Mouse (Mus musculus) heart, embryonic 15.5 days (tissue): Measurements from ENCODE around the gene Nfix. TPM values are rescaled to one million over a fixed set of nuclear protein-coding genes. Genes with fewer than 3 reads are reported as not detected.

Source experiments
- ATAC-seq: fragments of 200-750 bp; cut with Nextera tagmentation; replicated peaks from 2 replicates; pipeline ENCODE4 v1.8.0; 2017; ENCODE audit warnings: low read depth, moderate TSS enrichment; ENCODE audit not compliant: insufficient number of reproducible peaks, insufficient read depth, low FRiP score
- H3K27ac ChIP-seq: fragments of 300-500 bp; sonication (generic); 2 replicates; pipeline ENCODE4 v1.5.1; 2015; ENCODE audit warnings: mild to moderate bottlenecking, inconsistent platforms
- H3K27me3 ChIP-seq: fragments of 300-500 bp; sonication (generic); 2 replicates; pipeline ENCODE4 v1.6.1; 2015; ENCODE audit warnings: inconsistent platforms
- H3K36me3 ChIP-seq: fragments of 300-500 bp; sonication (generic); 2 replicates; pipeline ENCODE4 v1.6.1; 2015; ENCODE audit warnings: mild to moderate bottlenecking, inconsistent platforms
- H3K4me1 ChIP-seq: fragments of 300-500 bp; sonication (generic); replicated peaks from 2 replicates; pipeline ENCODE4 v1.6.1; 2015; ENCODE audit warnings: inconsistent platforms
- H3K4me2 ChIP-seq: fragments of 300-500 bp; sonication (generic); 2 replicates; pipeline ENCODE4 v1.6.1; 2015; ENCODE audit warnings: inconsistent platforms, mild to moderate bottlenecking, moderate library complexity
- H3K4me3 ChIP-seq: fragments of 300-500 bp; sonication (generic); 2 replicates; pipeline ENCODE4 v1.5.1; 2015; ENCODE audit warnings: mild to moderate bottlenecking, inconsistent platforms
- H3K9ac ChIP-seq: fragments of 300-500 bp; sonication (generic); 2 replicates; pipeline ENCODE4 v1.6.1; 2015; ENCODE audit warnings: mild to moderate bottlenecking, inconsistent platforms
- H3K9me3 ChIP-seq: fragments of 300-500 bp; sonication (generic); replicated peaks from 2 replicates; pipeline ENCODE4 v1.6.1; 2016; ENCODE audit warnings: inconsistent platforms
- WGBS: fragments of 180-500 bp; shearing (Covaris S2); methylation state at CpG from one replicate; pipeline ENCODE4 v1.1.7; 2015; ENCODE audit warnings: mixed read lengths; 5-methylcytosine and 5-hydroxymethylcytosine counted together
- polyA plus RNA-seq: library from polyadenylated mRNA; unstranded; fragments of >200 nt; fragmentation: Nextera tagmentation; extraction: Ambion mirVana; gene quantifications from 2 replicates; pipeline ENCODE4 v1.2.1, GENCODE M21; 2015

Gene Nfix
- polyA plus RNA-seq, 1 experiment from 2014 or later: 15.0 TPM

GRCm38 (mm10) chr8:84793134-84793533, 7.0 kb downstream of the Nfix start:
- H3K9me3 ChIP-seq: no peaks in the 10 kb centered on the region
- no peak overlapping the region for H3K4me2 ChIP-seq
- peaks cover 3% of the 10 kb centered on the region; the same call in 1 of the 2 replicates for H3K36me3 ChIP-seq
- no peak overlapping the region for H3K4me3 ChIP-seq
- H3K9ac ChIP-seq: no peak overlapping the region
- no peak for ATAC-seq
- peaks cover 56% of the 10 kb centered on the region for H3K27me3 ChIP-seq
- 87% methylated on average over 9 of the region's 9 CpGs for WGBS
- H3K27ac ChIP-seq: no peak overlapping the region
- peaks cover 66% of the 10 kb centered on the region for H3K4me1 ChIP-seq

- Histone ChIP-seq H3K9me3 (no peaks in the 10 kb centered on the region), H3K27me3 (peaks cover 56% of the 10 kb centered on the region), H3K27ac (no peak overlapping the region), H3K4me1 (peaks cover 60% of the 10 kb centered on the region), H3K9ac (no peak overlapping the region), H3K36me3 (peaks cover 3% of the 10 kb centered on the region; the same call in 1 of the 2 replicates), H3K4me3 (no peak overlapping the region), H3K4me2 (no peak overlapping the region)
- ATAC-seq: no peak
- 66% methylated on average over 12 of the region's 12 CpGs for WGBS
These were observed 7.7 kb downstream of the Nfix start for GRCm38 (mm10) chr8:84792429-84792947.

GRCm38 (mm10) chr8:84790537-84790936, 9.6 kb downstream of the Nfix start:
- 55% methylated on average over 2 of the region's 2 CpGs for WGBS
- Histone ChIP-seq H3K27me3 (peaks cover 56% of the 10 kb centered on the region), H3K4me1 (peaks cover 68% of the 10 kb centered on the region), H3K4me3 (no peak overlapping the region), H3K27ac (no peak overlapping the region), H3K9me3 (no peaks in the 10 kb centered on the region), H3K36me3 (no peaks in the 10 kb centered on the region), H3K9ac (no peak overlapping the region), H3K4me2 (no peak overlapping the region)
- no peak for ATAC-seq

- WGBS: 71% methylated on average over 9 of the region's 9 CpGs
- H3K27me3 ChIP-seq: peaks cover 61% of the 10 kb centered on the region
- ATAC-seq: no peak
- H3K4me1 ChIP-seq: peaks cover 69% of the 10 kb centered on the region
- no peaks in the 10 kb centered on the region for H3K9me3 ChIP-seq
- H3K27ac ChIP-seq: no peak overlapping the region
- no peak overlapping the region for H3K4me2 ChIP-seq
- H3K9ac ChIP-seq: no peak overlapping the region
- H3K36me3 ChIP-seq: no peaks in the 10 kb centered on the region
- no peak overlapping the region for H3K4me3 ChIP-seq
These were observed 10.2 kb downstream of the Nfix start for GRCm38 (mm10) chr8:84789855-84790486.

GRCm38 (mm10) chr8:84789345-84789744, 10.8 kb downstream of the Nfix start:
- H3K4me1 ChIP-seq: peaks cover 69% of the 10 kb centered on the region
- no peak for ATAC-seq
- no peak overlapping the region for H3K9ac ChIP-seq
- H3K27ac ChIP-seq: no peak overlapping the region
- 66% methylated on average over 5 of the region's 5 CpGs for WGBS
- H3K27me3 ChIP-seq: peaks cover 67% of the 10 kb centered on the region
- no peaks in the 10 kb centered on the region for H3K36me3 ChIP-seq
- no peak overlapping the region for H3K4me2 ChIP-seq
- H3K4me3 ChIP-seq: no peak overlapping the region
- H3K9me3 ChIP-seq: no peaks in the 10 kb centered on the region

GRCm38 (mm10) chr8:84788896-84789295, 11.2 kb downstream of the Nfix start:
- H3K27me3 ChIP-seq: peaks cover 72% of the 10 kb centered on the region
- H3K4me3 ChIP-seq: no peak overlapping the region
- H3K9ac ChIP-seq: no peak overlapping the region
- no peak for ATAC-seq
- H3K36me3 ChIP-seq: no peaks in the 10 kb centered on the region
- no peak overlapping the region for H3K4me2 ChIP-seq
- H3K9me3 ChIP-seq: no peaks in the 10 kb centered on the region
- peaks cover 69% of the 10 kb centered on the region for H3K4me1 ChIP-seq
- H3K27ac ChIP-seq: no peak overlapping the region
- 36% methylated on average over 11 of the region's 11 CpGs for WGBS

- peaks cover 78% of the 10 kb centered on the region for H3K27me3 ChIP-seq
- ATAC-seq: no peak
- H3K4me2 ChIP-seq: no peak overlapping the region
- H3K36me3 ChIP-seq: no peaks in the 10 kb centered on the region
- no peak overlapping the region for H3K9ac ChIP-seq
- H3K4me1 ChIP-seq: peaks cover 62% of the 10 kb centered on the region
- no peaks in the 10 kb centered on the region for H3K9me3 ChIP-seq
- H3K27ac ChIP-seq: no peak overlapping the region
- H3K4me3 ChIP-seq: no peak overlapping the region
- WGBS: 37% methylated on average over 14 of the region's 14 CpGs
These were observed 12.4 kb downstream of the Nfix start for GRCm38 (mm10) chr8:84787523-84788302.

GRCm38 (mm10) chr8:84786801-84787467, 13.2 kb downstream of the Nfix start:
- H3K9ac ChIP-seq: no peak overlapping the region
- ATAC-seq: no peak
- no peaks in the 10 kb centered on the region for H3K36me3 ChIP-seq
- peaks cover 56% of the 10 kb centered on the region for H3K4me1 ChIP-seq
- H3K9me3 ChIP-seq: no peaks in the 10 kb centered on the region
- H3K4me2 ChIP-seq: peak overlapping the region; percentile 39
- peaks cover 85% of the 10 kb centered on the region for H3K27me3 ChIP-seq
- peak overlapping the region; percentile 6; the same call in 1 of the 2 replicates for H3K27ac ChIP-seq
- WGBS: 24% methylated on average over 11 of the region's 11 CpGs
- no peak overlapping the region for H3K4me3 ChIP-seq

- peak overlapping the region; percentile 7 for H3K4me3 ChIP-seq
- peaks cover 59% of the 10 kb centered on the region for H3K4me1 ChIP-seq
- H3K27me3 ChIP-seq: peaks cover 95% of the 10 kb centered on the region
- peak; percentile 58 for ATAC-seq
- no peaks in the 10 kb centered on the region for H3K9me3 ChIP-seq
- 10% methylated on average over 38 of the region's 38 CpGs for whole genome bisulfite sequencing
- H3K9ac ChIP-seq: no peak overlapping the region
- H3K36me3 ChIP-seq: no peaks in the 10 kb centered on the region
- H3K27ac ChIP-seq: peak overlapping the region; percentile 6; the same call in 1 of the 2 replicates
- H3K4me2 ChIP-seq: peak overlapping the region; percentile 39
These were observed 14.1 kb downstream of the Nfix start for GRCm38 (mm10) chr8:84785756-84786677.

- no peak overlapping the region for H3K4me2 ChIP-seq
- 20% methylated on average over 11 of the region's 11 CpGs for WGBS
- ATAC-seq: no peak
- peak overlapping the region; percentile 28; the same call in 1 of the 2 replicates for H3K4me3 ChIP-seq
- H3K27ac ChIP-seq: no peak overlapping the region
- no peaks in the 10 kb centered on the region for H3K36me3 ChIP-seq
- no peak overlapping the region for H3K9ac ChIP-seq
- H3K9me3 ChIP-seq: no peaks in the 10 kb centered on the region
- H3K27me3 ChIP-seq: peaks cover 95% of the 10 kb centered on the region
- H3K4me1 ChIP-seq: peaks cover 54% of the 10 kb centered on the region
These were observed 14.7 kb downstream of the Nfix start for GRCm38 (mm10) chr8:84785506-84785755.
